Mouse (Mus musculus) liver, embryonic 16.5 days (tissue): ENCODE data around the gene Akp3. TPM values are rescaled to one million over a fixed set of nuclear protein-coding genes. Genes with fewer than 3 reads are reported as not detected.

Experiments
- ATAC-seq: fragments of 200-750 bp; cut with Nextera tagmentation; 2 replicates; pipeline ENCODE4 v1.8.0; 2017; ENCODE audit warnings: low read depth, mild to moderate bottlenecking, moderate number of reproducible peaks, moderate library complexity
- H3K27ac ChIP-seq: fragments of 300-500 bp; sonication (generic); 2 replicates; pipeline ENCODE4 v1.5.1; 2014; ENCODE audit warnings: mild to moderate bottlenecking, low read length
- H3K27me3 ChIP-seq: fragments of 300-500 bp; sonication (generic); 2 replicates; pipeline ENCODE4 v1.6.1; 2014; ENCODE audit warnings: low read depth, low read length, mixed read lengths; ENCODE audit not compliant: control insufficient read depth, insufficient read depth
- H3K36me3 ChIP-seq: fragments of 300-500 bp; sonication (generic); 2 replicates; pipeline ENCODE4 v1.6.1; 2014; ENCODE audit warnings: mild to moderate bottlenecking; ENCODE audit not compliant: control insufficient read depth, insufficient read depth
- H3K4me1 ChIP-seq: fragments of 300-500 bp; sonication (generic); 2 replicates; pipeline ENCODE4 v1.6.1; 2014; ENCODE audit warnings: low read depth, low read length, mixed read lengths; ENCODE audit not compliant: control insufficient read depth
- H3K4me2 ChIP-seq: fragments of 300-500 bp; sonication (generic); 2 replicates; pipeline ENCODE4 v1.6.1; 2014; ENCODE audit warnings: low read depth, low read length, mixed read lengths
- H3K4me3 ChIP-seq: fragments of 300-500 bp; sonication (generic); 2 replicates; pipeline ENCODE4 v1.5.1; 2014; ENCODE audit warnings: low read depth, mild to moderate bottlenecking, low read length
- H3K9ac ChIP-seq: fragments of 300-500 bp; sonication (generic); 2 replicates; pipeline ENCODE4 v1.6.1; 2014; ENCODE audit warnings: low read depth, low read length
- H3K9me3 ChIP-seq: fragments of 300-500 bp; sonication (generic); replicated peaks from 2 replicates; pipeline ENCODE4 v1.6.1; 2016; ENCODE audit warnings: low read length; ENCODE audit not compliant: control insufficient read depth
- WGBS: fragments of 180-500 bp; shearing (Covaris S2); extraction: QIAGEN DNeasy Blood & Tissue Kit; methylation state at CpG from one replicate; pipeline ENCODE4 v1.1.7; 2014; ENCODE audit not compliant: insufficient replicate concordance; 5-methylcytosine and 5-hydroxymethylcytosine counted together
- polyA plus RNA-seq: library from polyadenylated mRNA; unstranded; fragments of >200 nt; fragmentation: Nextera tagmentation; extraction: Ambion mirVana; gene quantifications from 2 replicates; pipeline ENCODE4 v1.2.1, GENCODE M21; 2015

Gene Akp3
- not detected in 2 replicates for polyA plus RNA-seq

DNA sequence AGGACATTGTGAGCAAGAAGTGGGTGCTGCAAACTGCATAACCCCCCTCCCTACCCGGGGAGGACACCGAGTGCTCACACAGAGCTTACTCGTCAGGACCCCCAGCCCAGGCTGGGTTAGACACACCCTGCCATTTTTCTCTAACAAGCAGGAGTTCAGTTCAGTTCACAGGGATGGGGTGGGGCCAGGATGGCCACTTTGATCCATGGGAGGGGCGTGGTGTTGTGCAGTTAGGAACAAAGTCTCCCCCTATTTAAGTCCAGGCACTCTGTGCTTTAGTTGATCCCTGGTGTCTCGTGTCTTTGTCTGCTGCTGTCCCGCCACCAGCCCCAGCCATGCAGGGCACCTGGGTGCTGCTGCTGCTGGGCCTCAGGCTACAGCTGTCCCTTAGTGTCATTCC, at the start of gene Akp3:
Gene Akp3 (plus strand): TSS at position 301 of the 400 bp plus-strand sequence.
- ATAC-seq: no peak
- no peaks in the 10 kb centered on the region for H3K4me1 ChIP-seq
- peaks cover 18% of the 10 kb centered on the region for H3K27me3 ChIP-seq
- WGBS: 63% methylated on average over 6 of the region's 6 CpGs
- no peaks in the 10 kb centered on the region for H3K9me3 ChIP-seq
- no peak within 1 kb of the TSS for H3K4me2 ChIP-seq
- H3K36me3 ChIP-seq: no peaks in the 10 kb centered on the region
- H3K9ac ChIP-seq: no peak within 1 kb of the TSS
- H3K27ac ChIP-seq: no peak within 1 kb of the TSS
- H3K4me3 ChIP-seq: no peak within 1 kb of the TSS

DNA sequence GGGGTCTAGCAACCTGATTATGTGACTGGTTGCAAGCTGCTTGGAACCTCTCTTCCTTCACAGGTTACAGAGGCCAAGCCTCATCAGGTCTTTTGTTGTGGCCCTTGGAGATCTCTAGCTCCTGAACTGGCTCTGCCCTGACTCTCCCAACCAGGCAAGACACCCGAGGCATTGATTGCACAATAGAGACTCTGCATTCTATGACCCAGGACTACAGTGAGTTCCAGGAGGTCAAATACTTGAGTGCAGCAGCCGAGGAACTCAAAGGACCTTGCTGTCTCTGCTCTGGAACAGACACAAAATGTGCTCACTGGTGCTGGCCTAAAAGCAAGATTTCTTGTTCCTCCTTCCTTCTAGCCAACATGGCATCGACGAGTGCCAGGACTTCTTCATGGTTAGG, 38.6 kb upstream of the Akp3 start:
- Histone ChIP-seq H3K27ac (no peak overlapping the region), H3K4me3 (no peak overlapping the region), H3K27me3 (no peaks in the 10 kb centered on the region), H3K4me1 (no peaks in the 10 kb centered on the region), H3K9ac (no peak overlapping the region), H3K4me2 (no peak overlapping the region), H3K9me3 (no peaks in the 10 kb centered on the region), H3K36me3 (no peaks in the 10 kb centered on the region)
- 44% methylated on average over 4 of the region's 4 CpGs for WGBS
- no peak for ATAC-seq

DNA sequence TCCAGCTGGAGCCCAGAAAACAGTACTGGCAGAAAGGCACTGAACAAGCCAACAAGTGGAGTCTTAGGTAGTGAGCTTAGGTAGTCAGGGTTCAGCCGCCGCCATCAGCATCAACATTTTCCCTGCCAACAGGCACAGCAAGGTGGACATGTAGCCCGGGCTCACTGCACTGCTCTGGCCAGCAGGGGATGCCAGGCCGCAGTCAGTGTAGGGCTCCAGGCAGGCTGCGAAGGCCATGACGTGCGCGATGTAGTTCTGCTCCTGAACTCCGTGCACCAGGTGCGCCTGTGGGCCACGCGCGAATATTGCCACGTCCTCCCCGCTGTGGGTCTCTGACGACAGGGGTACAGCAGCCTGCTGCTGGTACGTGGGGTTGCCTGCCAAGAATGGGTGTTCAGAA, 37.8 kb upstream of the Akp3 start:
- Histone ChIP-seq H3K27ac (no peak overlapping the region), H3K9me3 (no peaks in the 10 kb centered on the region), H3K9ac (no peak overlapping the region), H3K36me3 (no peaks in the 10 kb centered on the region), H3K27me3 (no peaks in the 10 kb centered on the region), H3K4me1 (no peaks in the 10 kb centered on the region), H3K4me3 (no peak overlapping the region), H3K4me2 (no peak overlapping the region)
- WGBS: 79% methylated on average over 17 of the region's 17 CpGs
- no peak for ATAC-seq

DNA sequence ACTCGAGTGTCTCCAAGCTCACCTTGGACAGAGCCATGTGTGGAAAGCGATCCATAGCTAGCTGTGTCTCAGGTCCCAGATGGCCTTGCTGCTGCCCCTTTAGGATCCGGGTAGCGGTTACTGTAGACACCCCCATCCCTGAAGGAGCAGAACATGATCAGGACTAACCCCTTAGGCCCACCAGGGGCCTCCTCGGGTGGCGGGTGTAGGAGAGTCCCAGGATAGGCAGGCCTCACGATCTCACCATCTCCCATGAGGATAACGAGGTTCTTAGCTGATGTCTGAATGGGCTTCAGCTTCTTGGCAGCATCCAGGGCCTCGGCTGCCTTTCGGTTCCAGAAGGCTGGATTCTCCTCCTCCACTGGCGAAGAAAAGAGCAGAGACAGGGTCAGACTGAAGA, 35.5 kb upstream of the Akp3 start:
- Histone ChIP-seq H3K36me3 (no peaks in the 10 kb centered on the region), H3K4me2 (no peak overlapping the region), H3K4me1 (no peaks in the 10 kb centered on the region), H3K4me3 (no peak overlapping the region), H3K9me3 (no peaks in the 10 kb centered on the region), H3K9ac (no peak overlapping the region), H3K27me3 (no peaks in the 10 kb centered on the region), H3K27ac (no peak overlapping the region)
- 69% methylated on average over 11 of the region's 11 CpGs for WGBS
- no peak for ATAC-seq

DNA sequence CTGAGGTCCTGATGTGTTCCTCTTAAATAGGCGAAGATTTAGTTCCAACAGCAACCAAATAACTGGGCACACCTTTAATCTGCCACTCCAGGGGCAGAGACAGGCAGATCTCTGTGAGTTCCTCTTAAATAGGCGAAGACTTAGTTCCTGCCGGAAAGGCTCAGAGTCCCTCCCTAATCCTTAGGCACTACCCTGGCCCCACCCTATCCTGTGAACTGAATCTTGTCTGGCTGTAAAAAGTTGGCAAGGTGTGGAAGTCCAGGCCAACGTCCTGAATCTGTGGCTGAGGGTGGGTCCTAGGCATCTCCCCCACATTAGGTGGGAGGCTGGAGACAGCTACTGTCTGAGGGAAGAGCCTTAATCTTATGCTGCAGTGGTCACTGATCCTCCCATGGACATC, 34.9 kb upstream of the Akp3 start, which contains the start of gene Alppl2:
Gene Alppl2 (minus strand): TSS at position 101 of the 400 bp plus-strand sequence.
- H3K27me3 ChIP-seq: no peaks in the 10 kb centered on the region
- H3K9ac ChIP-seq: no peak within 1 kb of the TSS
- H3K36me3 ChIP-seq: no peaks in the 10 kb centered on the region
- H3K9me3 ChIP-seq: no peaks in the 10 kb centered on the region
- WGBS: 50% methylated on average over 4 of the region's 4 CpGs
- ATAC-seq: no peak
- H3K4me1 ChIP-seq: no peaks in the 10 kb centered on the region
- no peak within 1 kb of the TSS for H3K4me3 ChIP-seq
- H3K4me2 ChIP-seq: no peak within 1 kb of the TSS
- no peak within 1 kb of the TSS for H3K27ac ChIP-seq

DNA sequence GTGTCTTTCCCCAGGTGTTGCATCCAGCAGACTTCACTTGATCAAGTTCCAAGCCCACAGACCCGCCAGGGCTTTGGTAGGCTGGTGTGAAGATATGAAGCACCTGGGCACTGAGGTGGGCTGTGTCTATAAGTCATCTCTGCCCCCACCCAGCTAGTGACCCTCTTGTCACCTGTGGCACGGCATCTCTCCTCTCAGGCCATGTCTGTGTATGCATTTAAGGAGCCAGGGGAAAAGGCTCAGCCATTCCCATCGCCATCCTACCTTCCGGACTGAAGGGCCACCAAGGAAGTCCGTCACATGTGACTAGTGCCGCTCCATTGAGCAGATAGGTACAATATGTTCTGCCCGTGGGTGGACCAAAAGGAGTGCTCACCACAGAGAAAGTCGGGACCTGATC, 29.1 kb upstream of the Akp3 start:
- no peak for ATAC-seq
- 60% methylated on average over 8 of the region's 8 CpGs for WGBS
- Histone ChIP-seq H3K4me3 (no peak overlapping the region), H3K36me3 (no peaks in the 10 kb centered on the region), H3K9me3 (no peaks in the 10 kb centered on the region), H3K4me2 (no peak overlapping the region), H3K27me3 (peaks cover 2% of the 10 kb centered on the region; the same call in 1 of the 2 replicates), H3K27ac (no peak overlapping the region), H3K4me1 (no peaks in the 10 kb centered on the region), H3K9ac (no peak overlapping the region)

DNA sequence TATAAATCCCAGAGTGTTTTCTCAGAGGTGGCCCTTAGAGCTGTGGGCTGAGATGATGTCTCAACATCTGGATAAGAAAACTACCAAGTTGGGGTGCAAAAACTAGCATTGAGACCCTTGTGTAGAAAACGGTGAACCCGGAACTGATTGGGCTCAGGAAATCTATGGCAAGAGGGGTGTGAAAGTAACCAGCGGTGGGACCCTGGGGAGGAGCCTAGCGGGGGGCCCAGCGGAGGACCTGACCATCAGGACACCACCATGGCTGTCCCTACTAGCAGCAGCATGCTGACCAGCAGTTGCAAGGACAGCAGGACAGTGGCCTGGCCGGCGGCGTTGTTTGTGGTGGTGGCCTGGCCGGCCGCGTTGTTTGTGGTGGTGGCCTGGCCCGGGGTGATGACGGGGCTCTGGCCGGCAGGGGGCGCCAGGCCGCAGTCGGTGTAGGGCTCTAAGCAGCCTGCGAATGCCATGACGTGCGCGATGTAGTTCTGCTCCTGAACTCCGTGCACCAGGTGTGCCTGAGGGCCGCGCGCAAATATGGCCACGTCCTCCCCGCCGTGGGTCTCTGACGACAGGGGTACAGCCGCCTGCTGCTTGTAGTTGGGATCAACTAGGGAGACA, 26.3 kb upstream of the Akp3 start:
- Histone ChIP-seq H3K9me3 (no peaks in the 10 kb centered on the region), H3K4me3 (no peak overlapping the region), H3K4me1 (no peaks in the 10 kb centered on the region), H3K27ac (no peak overlapping the region), H3K27me3 (peaks cover 2% of the 10 kb centered on the region; the same call in 1 of the 2 replicates), H3K4me2 (no peak overlapping the region), H3K9ac (no peak overlapping the region), H3K36me3 (no peaks in the 10 kb centered on the region)
- 0 out of 2 replicates have a peak, but pooled peaks have one; percentile 21 for ATAC-seq
- 10% methylated on average over 30 of the region's 30 CpGs for WGBS

DNA sequence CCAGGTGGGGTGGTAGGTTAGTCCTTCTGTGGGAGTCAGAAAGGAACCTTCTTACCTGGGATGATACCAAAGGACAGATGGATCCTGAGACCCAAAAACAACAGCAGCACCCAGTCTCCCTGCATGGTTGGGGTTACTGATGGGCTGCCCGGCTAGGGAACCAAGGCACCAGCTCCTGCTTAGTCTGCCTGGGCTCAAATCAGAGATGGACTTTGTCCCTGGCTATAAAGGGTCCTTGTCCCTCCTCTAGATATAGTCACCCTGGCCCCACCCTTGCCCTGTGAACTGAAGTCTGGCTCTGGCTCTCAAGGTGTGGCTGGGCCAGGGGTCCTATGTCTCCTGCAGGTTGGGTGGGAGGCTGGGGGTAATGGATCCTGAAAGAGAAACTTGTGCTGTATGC, 23.4 kb upstream of the Akp3 start, which contains the start of gene Alpi:
Gene Alpi (minus strand): TSS at position 196 of the 400 bp plus-strand sequence.
- no peaks in the 10 kb centered on the region for H3K36me3 ChIP-seq
- H3K4me1 ChIP-seq: no peaks in the 10 kb centered on the region
- ATAC-seq: no peak
- no peak within 1 kb of the TSS for H3K27ac ChIP-seq
- H3K4me3 ChIP-seq: no peak within 1 kb of the TSS
- WGBS: 70% methylated on average over 1 of the region's 1 CpGs
- H3K9me3 ChIP-seq: no peaks in the 10 kb centered on the region
- H3K9ac ChIP-seq: no peak within 1 kb of the TSS
- H3K27me3 ChIP-seq: peaks cover 2% of the 10 kb centered on the region; the same call in 1 of the 2 replicates
- H3K4me2 ChIP-seq: no peak within 1 kb of the TSS

DNA sequence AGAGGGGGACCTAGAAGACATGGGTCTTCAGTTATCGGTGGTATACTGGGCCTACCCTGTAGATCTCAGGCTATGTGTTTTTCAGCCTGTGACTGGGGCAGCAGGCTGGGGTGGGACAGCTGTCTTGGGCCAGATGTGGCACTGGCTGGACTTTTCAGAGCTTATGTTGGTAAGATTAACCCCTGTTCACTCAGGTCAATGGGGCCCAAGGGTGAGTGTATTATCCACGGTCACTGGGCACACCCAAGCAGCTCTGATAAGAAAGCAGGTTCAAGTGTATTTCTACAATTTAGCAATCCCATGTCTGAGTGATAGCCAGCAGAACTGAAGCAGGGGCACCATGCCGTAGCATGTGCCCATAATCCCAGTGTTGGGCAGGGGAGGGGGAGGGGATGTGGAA, 22.7 kb upstream of the Akp3 start:
- Histone ChIP-seq H3K27me3 (peaks cover 2% of the 10 kb centered on the region; the same call in 1 of the 2 replicates), H3K27ac (no peak overlapping the region), H3K4me1 (no peaks in the 10 kb centered on the region), H3K9ac (no peak overlapping the region), H3K4me2 (no peak overlapping the region), H3K9me3 (no peaks in the 10 kb centered on the region), H3K36me3 (no peaks in the 10 kb centered on the region), H3K4me3 (no peak overlapping the region)
- ATAC-seq: no peak
- 54% methylated on average over 3 of the region's 3 CpGs for WGBS
